Comparison of ENCODE assay signal across 7 mouse cellular contexts in genomic region chr2:133552031-133552841, GRCm38 (mm10). TPM values are rescaled to one million over a fixed set of nuclear protein-coding genes. Genes with fewer than 3 reads are reported as not detected.
DNase-seq lines count a peak whose midpoint lies in the region; ATAC-seq and TF ChIP-seq lines count a peak whose summit lies in the region.

TSS of gene Bmp2 (plus strand) at chr2:133552159.

- peak; percentile 88 for DNase-seq in adrenal gland, postnatal 10 days
- DNase-seq in embryonic facial prominence, embryonic 10.5 days (ENCODE audit: low spot score): peak; percentile 78
- DNase-seq in heart, adult 18-20 months: peak; percentile 71 to 79
- peak; percentile 71 for DNase-seq in midbrain, embryonic 10.5 days (ENCODE audit: low spot score)

- no peaks in the 10 kb centered on the region for H3K9me3 ChIP-seq in embryonic facial prominence, embryonic 10.5 days
- no peaks in the 10 kb centered on the region for H3K9me3 ChIP-seq in intestine, postnatal 0 days (ENCODE audit: control insufficient read depth)
- no peaks in the 10 kb centered on the region for H3K9me3 ChIP-seq in limb, embryonic 12.5 days
- H3K9me3 ChIP-seq in midbrain, embryonic 10.5 days (replicated peaks): no peaks in the 10 kb centered on the region

- H3K27me3 ChIP-seq in embryonic facial prominence, embryonic 10.5 days (replicated peaks; ENCODE audit: low read depth, poor library complexity, severe bottlenecking): peaks cover 87% of the 10 kb centered on the region
- no peaks in the 10 kb centered on the region for H3K27me3 ChIP-seq in intestine, postnatal 0 days (replicated peaks; ENCODE audit: control insufficient read depth, insufficient read depth, low read length)
- peaks cover 41% of the 10 kb centered on the region for H3K27me3 ChIP-seq in limb, embryonic 12.5 days
- H3K27me3 ChIP-seq in midbrain, embryonic 10.5 days (ENCODE audit: low read depth, poor library complexity, severe bottlenecking): peaks cover 88% of the 10 kb centered on the region
- H3K27me3 ChIP-seq in small intestine, adult 2 months (ENCODE audit: control insufficient read depth, insufficient read depth, low read length): no peaks in the 10 kb centered on the region

- H3K36me3 ChIP-seq in embryonic facial prominence, embryonic 10.5 days (replicated peaks): no peaks in the 10 kb centered on the region
- no peaks in the 10 kb centered on the region for H3K36me3 ChIP-seq in intestine, postnatal 0 days (ENCODE audit: control insufficient read depth, insufficient read depth)
- peaks cover 7% of the 10 kb centered on the region; the same call in 1 of the 2 replicates for H3K36me3 ChIP-seq in limb, embryonic 12.5 days
- no peaks in the 10 kb centered on the region for H3K36me3 ChIP-seq in midbrain, embryonic 10.5 days
- H3K36me3 ChIP-seq in small intestine, adult 2 months (ENCODE audit: control insufficient read depth, insufficient read depth, low read length): no peaks in the 10 kb centered on the region; the same call in 1 of the 2 replicates

- H3K9ac ChIP-seq in intestine, postnatal 0 days (ENCODE audit: low read depth, low read length): peak within 1 kb of the TSS; percentile 60
- H3K9ac ChIP-seq in limb, embryonic 12.5 days (replicated peaks): peak within 1 kb of the TSS; percentile 88

- ATAC-seq in intestine, postnatal 0 days: peak; percentile 77
- peak; percentile 44 for ATAC-seq in limb, embryonic 12.5 days (ENCODE audit: insufficient number of reproducible peaks, insufficient read depth, low FRiP score, low TSS enrichment, low read depth)

- peak within 1 kb of the TSS; percentile 75 for H3K27ac ChIP-seq in embryonic facial prominence, embryonic 10.5 days (replicated peaks)
- peak within 1 kb of the TSS; percentile 51 for H3K27ac ChIP-seq in intestine, postnatal 0 days (ENCODE audit: low read depth, low read length)
- peak within 1 kb of the TSS; percentile 85 for H3K27ac ChIP-seq in limb, embryonic 12.5 days
- H3K27ac ChIP-seq in midbrain, embryonic 10.5 days (replicated peaks): peak within 1 kb of the TSS; percentile 39; the same call in 1 of the 2 replicates
- H3K27ac ChIP-seq in small intestine, adult 2 months (ENCODE audit: insufficient read depth, low read depth, low read length): peak within 1 kb of the TSS; percentile 58

- H3K4me3 ChIP-seq in embryonic facial prominence, embryonic 10.5 days: peak within 1 kb of the TSS; percentile 71
- H3K4me3 ChIP-seq in intestine, postnatal 0 days (ENCODE audit: low read depth, low read length): peak within 1 kb of the TSS; percentile 75
- H3K4me3 ChIP-seq in limb, embryonic 12.5 days (replicated peaks): peak within 1 kb of the TSS; percentile 76
- peak within 1 kb of the TSS; percentile 65 for H3K4me3 ChIP-seq in midbrain, embryonic 10.5 days
- H3K4me3 ChIP-seq in small intestine, adult 2 months (ENCODE audit: low read depth, low read length): peak within 1 kb of the TSS; percentile 99

- peak within 1 kb of the TSS; percentile 93 for H3K4me2 ChIP-seq in intestine, postnatal 0 days (replicated peaks; ENCODE audit: low read depth)
- peak within 1 kb of the TSS; percentile 77 for H3K4me2 ChIP-seq in limb, embryonic 12.5 days

- TF ChIP-seq POLR2A in small intestine, adult 2 months (IDR thresholded peaks at IDR 0.05; ENCODE audit: low read depth, low read length): peak; percentile 91

- TF ChIP-seq CTCF in intestine, postnatal 0 days (IDR thresholded peaks at IDR 0.05; ENCODE audit: low read depth): peak; percentile 56
- peak; percentile 21; the same call in 1 of the 2 replicates for TF ChIP-seq CTCF in small intestine, adult 2 months (IDR thresholded peaks at IDR 0.05; ENCODE audit: extremely low read depth, insufficient read length, insufficient replicate concordance, low read depth, low read length)

- under 1% methylated on average over 110 of the region's 110 CpGs for WGBS in embryonic facial prominence, embryonic 10.5 days
- WGBS in intestine, postnatal 0 days: under 1% methylated on average over 83 of the region's 110 CpGs
- under 1% methylated on average over 98 of the region's 110 CpGs for WGBS in limb, embryonic 12.5 days
- under 1% methylated on average over 108 of the region's 110 CpGs for WGBS in midbrain, embryonic 10.5 days
- under 1% methylated on average over 108 of the region's 110 CpGs for WGBS in small intestine, adult 2 months

- H3K4me1 ChIP-seq in embryonic facial prominence, embryonic 10.5 days: peaks cover 29% of the 10 kb centered on the region
- H3K4me1 ChIP-seq in intestine, postnatal 0 days (replicated peaks; ENCODE audit: control insufficient read depth, insufficient read depth, low read length): no peaks in the 10 kb centered on the region
- peaks cover 37% of the 10 kb centered on the region for H3K4me1 ChIP-seq in limb, embryonic 12.5 days (replicated peaks)
- H3K4me1 ChIP-seq in midbrain, embryonic 10.5 days: peaks cover 30% of the 10 kb centered on the region
- peaks cover 2% of the 10 kb centered on the region for H3K4me1 ChIP-seq in small intestine, adult 2 months (ENCODE audit: control insufficient read depth, insufficient read depth, insufficient read length, low read length)

RNA-seq across cellular contexts. Expression of gene Bmp2, which starts in this region (rescaled TPM):
- 10 to 100 TPM in 1 of 2 experiments, 1 to 10 TPM in 1; 9.4 to 12.8 TPM for total RNA-seq in adrenal gland, postnatal 10 days (2021)
- polyA plus RNA-seq in embryonic facial prominence, embryonic 10.5 days (2016; fragmentation: Nextera tagmentation; extraction: Ambion mirVana): 2.0 and 2.5 TPM in 2 replicates
- total RNA-seq in heart, adult 18-20 months (2021): 1 to 10 TPM; 1.3 to 1.5 TPM
- 11.6 and 14.6 TPM in 2 replicates for polyA plus RNA-seq in intestine, postnatal 0 days (2015; fragmentation: Nextera tagmentation; extraction: Ambion mirVana)
- 37.8 and 38.5 TPM in 2 replicates for polyA plus RNA-seq in limb, embryonic 12.5 days (2016; fragmentation: Nextera tagmentation; extraction: Ambion mirVana)
- 1.6 TPM in 2 replicates for polyA plus RNA-seq in midbrain, embryonic 10.5 days (2016; fragmentation: Nextera tagmentation; extraction: Ambion mirVana)
- polyA plus RNA-seq in small intestine, adult 2 months (2012; rRNA removed): 21.0 and 27.9 TPM in 2 replicates

Comparison
In these comparisons a context has a peak if more than half of its experiments do, and no peak if none do; other contexts are left out.
1. Peak in every context shown above with its lines: DNase-seq, ATAC-seq, H3K4me3 ChIP-seq and H3K27ac ChIP-seq.
2. RNA of gene Bmp2 (total RNA-seq): 9.4 to 12.8 TPM in adrenal gland, postnatal 10 days; 1.3 to 1.5 TPM in heart, adult 18-20 months; every median in the first group is over 4 times any median in the second.